Mouse (Mus musculus): ENCODE results near the gene Nr1h4.

Nr1h4 gene

DNA sequence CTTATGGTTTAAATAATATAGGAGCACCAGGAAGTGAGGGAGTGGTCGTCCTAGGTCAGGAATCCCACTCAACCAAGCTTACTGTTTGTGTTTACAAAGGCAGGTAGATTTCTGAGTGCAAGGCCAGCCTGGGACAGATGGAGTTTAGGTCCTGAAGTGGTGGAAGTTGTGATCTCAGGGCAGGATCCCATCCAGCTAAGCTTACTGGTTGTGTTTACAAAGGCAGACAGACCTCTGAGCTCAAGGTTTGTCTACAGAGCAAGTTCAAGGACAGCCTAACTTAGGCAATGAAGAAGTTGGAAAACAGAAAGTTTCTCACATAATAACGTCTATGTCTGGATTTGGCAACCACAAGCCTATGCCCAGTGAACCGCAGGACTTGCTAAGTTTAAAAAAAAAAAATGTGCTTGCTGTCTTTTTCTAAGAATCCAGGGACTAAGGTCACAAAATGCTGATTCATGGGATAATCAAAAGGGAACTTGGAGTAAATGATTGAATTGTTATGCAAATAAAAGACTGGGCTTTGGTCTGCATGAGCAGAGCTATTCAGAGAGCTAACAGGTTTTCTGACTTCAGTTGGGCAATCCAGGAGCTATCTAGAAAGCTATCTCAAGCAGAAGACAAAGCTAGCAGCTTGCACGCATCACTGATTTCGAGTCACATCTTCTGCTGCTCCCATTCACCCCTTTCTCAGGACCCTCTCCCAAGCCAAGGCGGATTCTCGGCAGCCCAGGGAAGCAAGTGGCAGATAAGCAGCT lies 62.6 kb downstream of the Nr1h4 start:
- no peak for DNase-seq

DNA sequence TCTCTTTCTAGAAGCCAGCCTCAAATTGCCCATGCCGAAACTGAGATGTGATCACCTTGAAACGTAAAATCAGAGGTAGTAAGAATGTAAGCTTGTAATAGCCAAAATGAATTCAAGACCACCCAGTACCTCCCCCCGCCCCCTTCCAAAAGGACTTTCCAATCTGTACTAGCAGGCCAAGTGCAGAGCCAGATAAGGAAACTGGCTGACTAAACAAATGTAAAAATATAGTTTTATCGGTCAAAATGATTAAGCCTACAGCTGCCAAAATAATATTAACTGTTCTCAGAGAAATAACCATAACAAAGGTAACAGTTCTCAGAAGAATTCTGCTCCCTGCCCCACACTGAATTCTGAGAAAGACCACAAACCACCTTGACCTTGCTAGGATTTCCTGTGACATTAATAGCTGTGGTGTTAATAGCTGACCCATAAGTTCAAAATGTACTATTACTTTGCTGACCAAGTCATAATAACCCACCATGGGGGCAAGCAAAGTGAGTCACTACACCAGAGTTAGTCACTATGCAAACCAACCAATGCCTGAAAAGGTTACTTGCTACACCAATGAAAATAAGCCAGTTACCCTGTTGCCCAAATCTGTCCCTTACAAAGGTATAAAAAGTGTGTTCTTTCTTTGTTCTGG lies 68.5 kb downstream of the Nr1h4 start:
- DNase-seq, result no peak

DNA sequence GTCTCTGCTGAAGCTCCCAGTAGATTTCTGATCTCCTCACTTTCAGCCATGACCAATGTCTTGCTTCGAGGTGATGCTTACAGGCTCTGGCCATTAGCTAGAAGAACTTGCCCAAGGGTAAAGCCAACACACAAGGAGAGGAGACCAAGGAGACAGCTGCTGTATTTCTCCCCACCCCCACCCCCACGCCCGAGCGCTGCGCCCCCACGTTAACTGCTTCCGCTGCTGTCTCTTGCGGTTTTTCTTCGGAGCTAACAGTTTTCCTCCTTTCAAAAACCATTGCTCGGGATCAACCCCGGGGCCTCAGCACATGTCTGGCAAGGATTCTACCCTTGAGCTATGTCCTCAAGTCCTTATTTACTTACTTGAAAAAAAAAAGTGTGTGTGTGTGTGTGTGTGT lies 70.5 kb downstream of the Nr1h4 start:
- DNase-seq, result peak in 1 of 2 experiments; percentile 11

DNA sequence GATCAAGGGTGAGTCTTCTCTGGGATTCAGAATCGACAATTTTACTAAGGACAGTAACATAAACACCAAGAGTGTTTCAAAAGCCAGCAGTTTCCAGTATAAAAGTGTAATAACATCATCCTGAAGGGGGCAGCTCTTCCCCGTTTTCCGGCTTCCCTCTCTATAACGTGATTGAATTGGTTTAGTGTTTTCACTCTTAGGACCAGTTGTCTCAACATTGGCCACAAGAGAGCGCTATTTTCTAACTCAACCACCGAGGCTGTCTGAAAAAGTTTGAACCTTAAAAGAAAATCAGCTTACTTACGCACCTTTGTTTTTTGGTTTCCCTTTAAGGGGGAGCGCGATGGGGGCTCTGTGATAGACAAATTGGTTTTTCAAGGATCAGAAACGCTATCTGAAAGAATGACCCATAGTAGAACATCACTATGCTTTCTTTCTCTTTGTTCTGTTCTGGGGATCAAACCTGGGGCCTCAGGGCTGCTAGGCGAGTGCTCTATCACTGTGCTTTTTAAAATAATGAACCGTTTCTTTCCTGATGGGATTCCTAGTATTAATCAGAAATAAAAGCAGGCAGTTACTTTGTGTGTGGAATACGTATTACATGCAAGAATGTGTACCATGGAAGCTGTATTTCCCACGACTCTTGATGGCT lies 71.4 kb downstream of the Nr1h4 start:
- peak; percentile 74 to 82 for DNase-seq

DNA sequence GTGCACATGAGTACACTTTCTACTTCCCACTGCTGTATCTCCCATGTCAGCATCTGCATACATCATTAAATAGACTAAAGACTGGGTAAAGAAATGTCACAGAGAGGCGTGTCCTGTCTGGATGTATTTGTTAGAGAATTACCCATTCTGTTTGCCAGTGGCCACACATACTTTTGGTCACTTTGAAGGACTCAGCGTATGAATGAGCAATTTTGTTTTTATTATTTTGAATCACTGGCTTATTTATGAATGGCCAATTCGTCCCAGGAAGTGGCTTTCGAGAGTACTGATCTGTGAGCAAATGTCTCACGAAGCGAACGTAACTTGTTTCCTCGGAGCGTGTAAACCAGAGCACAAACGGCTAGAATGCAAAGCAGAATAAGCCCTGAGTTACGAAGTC lies 72.4 kb downstream of the Nr1h4 start:
- no peak for DNase-seq

DNA sequence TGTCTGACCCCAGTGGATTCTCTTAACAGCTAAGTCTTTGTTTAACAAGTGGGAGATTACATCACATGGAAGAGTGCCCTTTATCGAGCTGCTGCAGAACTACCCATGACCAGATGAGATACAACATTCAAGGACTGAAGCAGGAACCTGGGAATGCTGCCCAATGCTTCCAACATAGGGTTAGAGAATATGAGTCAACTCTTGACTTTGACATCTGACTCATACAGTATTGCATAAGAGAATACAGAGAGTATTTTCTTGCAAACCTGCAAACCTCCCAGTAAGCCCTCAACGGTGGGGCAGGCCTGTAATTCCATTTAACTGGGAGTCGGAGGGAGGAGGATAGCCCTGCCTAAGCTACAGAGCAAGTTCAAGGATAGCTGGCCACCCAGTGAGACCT lies 74.6 kb downstream of the Nr1h4 start:
- no peak for DNase-seq

DNA sequence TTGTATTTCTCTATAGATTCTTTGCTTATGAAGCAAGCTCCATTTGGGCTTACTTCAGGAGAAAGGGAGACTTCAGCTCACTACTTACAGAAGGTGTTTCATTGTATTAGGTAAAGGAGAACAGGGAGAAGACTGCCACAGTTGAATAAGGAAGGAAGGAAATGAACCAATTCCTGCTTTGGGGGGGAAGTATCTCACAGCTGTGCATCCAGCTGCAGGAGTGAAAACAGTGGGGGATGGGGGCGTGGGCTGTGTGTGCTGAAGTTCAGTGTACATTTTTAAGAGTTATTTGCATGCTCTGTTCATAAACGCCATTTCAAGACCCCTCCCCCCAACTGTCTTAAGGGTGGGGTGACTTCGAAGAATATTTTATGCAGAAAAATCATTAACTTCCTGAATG lies 79.6 kb downstream of the Nr1h4 start:
- DNase-seq, result peak in 1 of 2 experiments; percentile 11

DNA sequence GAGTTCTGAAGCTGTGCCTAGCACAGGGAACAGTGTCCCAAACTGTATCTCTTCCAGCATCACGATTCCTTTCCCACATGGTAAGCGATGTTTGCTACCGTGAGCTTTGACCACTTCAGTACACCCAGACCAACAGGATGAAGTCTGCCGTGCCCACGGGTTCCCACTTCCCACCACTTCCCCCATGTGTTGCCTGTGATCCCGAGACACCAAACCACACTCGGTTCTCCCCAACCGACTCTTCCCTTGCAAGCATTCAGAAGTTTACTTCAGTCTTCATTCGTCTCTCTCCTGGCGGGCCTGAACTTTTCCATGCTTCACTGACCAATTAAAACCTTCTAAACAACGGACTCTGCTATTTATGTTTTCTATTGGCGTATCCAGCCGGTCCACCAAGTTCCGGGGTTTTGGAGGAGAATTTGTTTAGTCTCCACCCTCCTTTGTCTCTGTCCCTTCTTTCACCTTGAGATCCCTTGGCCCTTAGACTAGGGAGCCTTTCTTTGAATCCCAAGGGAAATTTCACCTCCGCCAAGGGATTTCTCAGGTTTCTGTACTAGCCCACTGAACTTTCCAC lies 80.2 kb downstream of the Nr1h4 start:
- no peak for DNase-seq

DNA sequence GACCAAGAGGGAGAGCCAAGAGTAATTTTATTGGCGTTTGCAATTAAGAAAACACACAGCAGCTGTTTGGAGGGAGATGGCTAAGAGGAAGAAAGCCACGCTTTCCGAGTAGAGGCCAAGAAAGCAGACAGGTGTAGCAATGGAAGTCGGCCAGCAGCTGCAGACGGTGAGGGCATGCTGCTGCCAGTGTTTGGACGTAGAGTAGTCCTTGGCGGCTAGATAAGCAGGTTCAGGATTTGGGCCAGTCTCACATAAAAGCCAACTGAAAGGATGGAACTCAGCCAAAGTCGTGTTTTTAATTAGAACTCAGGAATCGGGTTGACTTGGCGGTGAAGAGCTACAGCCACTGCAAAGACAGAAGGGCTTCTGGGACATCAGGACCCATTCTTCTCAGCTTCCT lies 83.0 kb downstream of the Nr1h4 start:
- peak in 1 of 2 experiments; percentile 7 for DNase-seq

DNA sequence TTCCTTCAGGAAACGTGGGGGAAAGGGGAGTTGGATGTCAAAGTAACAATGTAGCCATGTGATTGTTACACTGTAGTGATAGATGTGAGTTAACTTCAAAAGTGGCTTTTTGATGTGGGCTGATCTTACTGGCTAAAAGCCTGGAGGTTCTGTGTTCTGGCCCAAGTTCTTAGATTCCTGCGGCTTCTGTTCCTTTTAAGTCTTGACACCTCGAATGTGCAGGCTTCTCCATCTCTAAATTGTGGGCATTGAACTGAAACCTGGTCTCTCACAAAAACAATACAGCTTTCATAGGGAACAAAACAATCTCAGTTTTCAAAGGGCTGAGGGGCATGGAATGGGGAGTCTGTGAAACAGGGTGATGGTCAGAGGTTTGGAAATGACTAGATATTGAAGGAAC lies 89.0 kb downstream of the Nr1h4 start:
- DNase-seq, result no peak

DNA sequence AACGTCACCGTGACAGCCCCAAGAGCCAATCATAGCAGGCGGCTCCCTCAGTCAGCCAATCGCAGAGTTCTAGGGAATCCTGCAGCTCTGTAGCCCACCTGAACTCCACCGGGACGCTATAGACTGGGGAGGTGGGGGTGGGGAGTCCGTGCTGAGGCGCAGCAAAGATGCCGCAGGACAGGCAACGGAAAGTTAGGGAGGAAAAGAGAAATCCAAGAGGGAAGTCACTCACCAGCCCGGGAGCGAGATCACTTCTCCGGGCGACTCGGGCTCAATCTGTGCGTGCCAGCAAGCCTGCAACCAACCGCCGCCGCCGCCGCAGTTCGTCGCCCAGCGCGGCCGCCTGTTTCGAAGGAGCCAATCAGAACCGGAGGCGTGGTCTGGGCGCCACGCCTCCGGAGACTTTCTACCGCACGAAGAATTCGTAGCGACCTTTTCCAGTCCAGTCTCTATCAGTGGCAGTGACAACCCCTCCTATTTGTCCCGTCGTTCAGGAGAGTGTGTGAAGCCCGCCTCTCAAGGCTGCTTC lies 89.7 kb downstream of the Nr1h4 start, which contains the start of gene Gas2l3:
Gas2l3 (minus strand) TSS at position 345 of the 529 bp plus-strand sequence.
- peak; percentile 88 to 93 for DNase-seq

DNA sequence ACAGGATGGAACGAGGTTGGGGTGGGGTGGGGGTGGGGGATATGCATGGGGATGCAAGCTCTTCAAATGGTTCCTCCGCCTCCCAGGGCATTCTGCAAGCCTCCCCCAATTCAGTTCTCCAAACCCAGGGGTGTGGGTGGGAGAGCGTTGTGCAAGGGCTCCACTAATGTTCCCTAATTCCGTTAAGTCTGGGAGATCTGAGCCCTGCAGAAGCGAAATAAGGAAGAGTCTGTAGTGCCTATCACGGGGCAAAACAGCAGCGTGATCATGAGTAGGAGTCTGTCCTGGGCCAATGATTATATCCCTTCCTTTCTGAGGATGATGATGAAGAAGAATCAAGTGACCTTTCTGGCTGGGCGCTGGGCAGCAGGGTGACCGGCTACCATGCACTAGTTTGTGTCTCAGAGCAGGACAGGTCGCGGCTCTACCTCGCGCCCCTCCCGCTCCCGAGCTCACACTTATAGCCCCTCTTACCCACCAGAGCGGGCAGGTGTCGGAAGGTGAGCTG lies 90.2 kb downstream of the Nr1h4 start:
- DNase-seq, result peak in 1 of 2 experiments; percentile 8

DNA sequence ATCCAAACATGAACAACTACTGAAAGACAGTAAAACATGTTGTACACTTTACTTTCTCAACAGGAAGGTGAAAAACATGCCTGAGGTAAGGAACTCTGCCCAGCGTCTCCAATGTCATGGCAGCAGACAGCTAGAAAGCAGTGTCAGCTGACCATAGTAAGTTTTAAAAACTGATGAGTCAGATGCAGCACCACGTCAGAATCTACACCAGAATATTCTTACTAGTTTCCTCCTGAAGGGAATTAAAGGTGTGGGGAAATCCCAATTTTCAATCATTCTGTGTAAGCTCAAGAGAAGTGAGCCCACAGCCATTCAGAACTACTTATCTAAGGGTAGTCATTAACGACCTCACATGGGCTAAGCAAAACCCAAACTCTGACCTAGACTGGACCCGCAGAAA lies 90.7 kb downstream of the Nr1h4 start:
- no peak for DNase-seq

DNA sequence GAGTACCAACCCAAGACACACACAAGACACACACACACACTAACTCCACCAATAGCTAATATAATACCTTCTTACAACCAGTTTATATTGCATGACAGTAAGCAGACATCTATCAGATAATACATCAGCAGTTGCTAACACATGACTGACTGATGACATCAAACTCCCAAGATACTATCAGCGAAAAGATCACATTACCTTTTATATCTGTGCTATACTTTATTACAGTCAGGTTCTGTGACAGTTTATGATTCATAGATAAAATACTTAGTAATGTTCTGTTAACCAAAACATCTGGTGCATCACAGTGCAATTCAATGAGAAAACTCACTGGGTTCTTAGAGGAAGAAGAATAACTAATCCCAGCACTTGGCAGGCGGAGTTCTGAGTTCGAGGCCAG lies 91.4 kb downstream of the Nr1h4 start:
- no peak for DNase-seq

DNA sequence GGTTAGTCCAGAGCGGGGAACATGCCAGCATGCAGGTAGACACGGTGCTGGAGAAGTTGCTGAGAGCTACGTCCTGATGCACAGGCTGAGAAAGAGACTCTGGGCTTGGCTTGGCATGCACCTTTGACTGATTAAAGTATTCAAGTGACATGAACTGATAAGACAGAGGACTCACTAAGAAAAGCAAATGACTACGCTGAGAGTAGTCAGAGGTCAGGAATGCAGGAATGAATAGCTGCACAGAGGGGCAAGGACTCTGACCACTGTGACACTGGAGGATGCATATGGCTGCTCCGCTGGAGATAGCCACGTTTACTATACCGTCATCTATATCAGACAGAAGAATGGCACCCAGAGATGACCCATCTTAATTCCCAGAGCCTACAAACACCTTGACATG lies 94.0 kb downstream of the Nr1h4 start:
- DNase-seq, result no peak

DNA sequence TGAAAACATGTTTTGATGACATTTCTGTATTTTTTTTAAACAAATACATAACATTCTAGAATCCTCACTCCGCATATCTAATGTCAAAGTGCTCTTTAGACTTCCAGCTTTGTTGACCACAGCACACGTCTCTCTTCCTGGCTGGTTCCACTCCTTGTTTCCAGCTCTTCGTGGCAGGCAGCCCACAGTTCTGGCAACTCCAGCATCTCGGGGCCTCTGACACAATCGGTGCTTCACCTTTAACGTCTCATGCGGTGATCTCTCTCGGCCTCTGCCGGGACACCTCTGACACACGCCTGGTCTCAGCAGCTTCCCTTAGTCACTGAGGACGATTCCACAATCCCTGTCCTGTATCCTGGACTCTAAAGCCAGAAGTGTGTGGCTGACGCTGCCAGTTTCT lies 95.4 kb downstream of the Nr1h4 start:
- peak in 1 of 2 experiments; percentile 12 for DNase-seq

DNA sequence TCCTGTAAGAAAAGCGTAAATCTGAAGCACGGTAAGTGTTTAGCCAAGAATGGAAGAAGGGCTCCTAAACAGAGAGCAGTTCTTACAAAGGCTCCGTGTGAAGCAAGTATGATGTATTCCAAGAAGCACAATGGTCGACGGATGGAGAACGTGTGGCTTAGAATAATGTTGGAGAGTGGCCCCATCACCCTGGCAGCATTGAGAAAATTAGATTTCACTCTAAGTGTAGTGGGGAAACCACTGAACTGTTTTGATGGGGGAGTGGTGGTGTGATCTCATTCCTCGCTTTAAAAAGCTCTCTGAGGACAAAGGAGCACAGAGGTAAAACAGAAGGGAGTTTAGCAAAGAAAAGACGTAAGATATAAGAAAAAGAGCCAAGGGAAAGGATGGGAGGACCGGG lies 95.9 kb downstream of the Nr1h4 start:
- no peak for DNase-seq

DNA sequence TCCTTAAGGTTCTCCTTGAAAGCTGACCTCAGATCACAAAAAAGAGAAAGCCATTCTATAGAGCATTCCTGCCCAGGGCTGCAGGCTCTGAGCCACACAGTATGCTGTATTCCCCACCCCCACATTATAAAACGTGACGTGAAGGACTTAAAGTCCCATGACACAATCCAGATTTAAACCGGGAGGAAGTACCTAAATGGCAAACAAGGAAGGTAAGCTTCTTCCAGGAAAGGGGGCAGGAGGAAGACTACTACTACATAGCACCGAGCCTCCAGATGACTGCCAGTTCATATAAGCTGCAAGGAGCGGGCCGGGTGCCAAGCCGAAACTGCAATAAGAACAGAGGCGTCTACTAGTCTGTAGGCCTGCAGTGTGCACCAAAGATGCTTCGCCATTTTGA lies 97.5 kb downstream of the Nr1h4 start:
- no peak for DNase-seq

DNA sequence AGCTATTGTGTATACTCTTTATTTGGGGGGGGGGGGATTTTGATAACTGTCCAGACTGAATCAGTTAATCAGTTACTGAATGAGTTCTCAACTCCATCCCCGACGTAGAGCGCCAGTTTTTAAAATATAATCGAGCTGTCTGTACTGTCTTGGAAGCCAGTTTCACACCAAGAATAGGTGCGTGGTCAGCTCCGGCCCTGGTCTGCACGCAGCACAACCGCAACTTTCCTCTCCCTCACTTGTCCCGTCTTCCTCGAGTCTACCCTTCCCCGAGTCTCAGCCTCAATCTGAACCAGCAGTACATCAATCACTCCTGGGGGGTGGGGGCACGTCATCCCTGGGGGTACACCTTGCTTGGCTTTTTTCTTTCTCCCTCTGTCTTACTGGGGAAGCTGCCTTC lies 98.0 kb downstream of the Nr1h4 start:
- DNase-seq, result no peak

DNA sequence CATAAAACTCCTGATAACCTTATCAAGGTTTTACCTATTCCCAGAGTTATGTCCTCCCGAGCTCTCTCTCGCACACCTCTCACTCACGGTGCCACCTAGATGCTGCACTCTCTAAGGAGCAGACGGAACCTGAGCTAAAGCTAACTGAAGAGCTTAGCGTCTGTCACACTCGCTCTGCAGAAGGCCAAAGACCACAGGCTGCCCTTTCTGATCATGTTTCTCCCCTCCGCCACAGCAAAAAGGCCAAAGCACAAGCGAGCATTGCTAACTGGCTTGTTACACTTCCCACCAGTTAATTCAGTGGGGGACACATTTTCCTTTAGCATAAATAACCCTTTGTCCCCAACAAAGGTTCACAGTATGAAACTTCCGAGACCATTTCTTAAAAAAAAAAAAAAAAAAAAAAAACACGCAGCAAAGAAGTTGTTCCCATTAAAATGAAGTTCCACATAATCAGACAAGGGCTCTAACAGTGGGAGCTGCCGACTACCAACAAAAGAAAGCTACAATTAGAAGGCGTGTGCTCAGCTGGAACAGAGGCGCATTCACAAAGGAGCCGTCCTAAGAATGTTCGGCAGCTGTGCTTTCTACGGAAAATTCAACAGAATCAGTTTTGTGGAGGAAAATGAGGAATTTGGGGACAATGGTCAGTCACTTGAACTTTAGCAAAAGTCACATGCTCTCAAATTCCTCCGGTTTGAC lies 98.7 kb downstream of the Nr1h4 start:
- no peak for DNase-seq

DNA sequence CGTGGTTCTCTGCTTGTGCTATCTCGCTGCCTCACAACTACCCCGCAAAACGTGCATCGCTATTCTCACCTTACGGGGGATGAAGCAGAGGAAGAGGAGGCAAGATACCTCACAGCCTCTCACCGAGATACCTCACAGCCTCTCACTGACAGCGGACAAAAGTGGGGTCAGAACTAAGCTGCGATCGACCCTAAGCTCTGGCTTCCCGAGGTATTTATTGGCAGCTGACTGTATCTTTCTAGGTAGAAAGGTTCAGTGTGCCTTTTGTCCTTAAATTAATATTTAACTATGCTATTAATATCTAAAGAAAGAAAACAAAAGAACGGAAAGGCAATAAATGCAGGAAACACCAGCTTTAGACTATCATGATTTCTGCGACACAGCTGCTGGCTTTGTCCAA lies 100.6 kb downstream of the Nr1h4 start:
- DNase-seq, result no peak

DNA sequence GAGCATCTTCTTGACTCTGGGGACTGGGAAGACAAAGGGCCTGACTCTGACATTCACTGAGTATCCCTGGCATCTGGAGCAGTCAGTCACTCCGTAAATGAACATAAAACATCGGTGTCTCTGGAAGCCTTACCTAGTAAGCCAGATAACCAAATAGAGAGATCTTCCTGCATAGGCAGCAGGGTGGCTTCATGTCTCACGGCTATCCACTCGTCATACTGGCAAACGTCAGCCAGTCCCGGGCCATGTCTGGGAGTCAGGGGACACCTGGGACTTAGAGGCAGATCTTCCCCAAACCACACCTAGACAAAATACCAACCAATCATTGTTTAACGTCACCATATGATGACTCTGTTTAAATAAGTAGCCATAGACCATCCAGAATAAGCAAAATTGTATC lies 102.6 kb downstream of the Nr1h4 start:
- no peak for DNase-seq
